Mouse (Mus musculus) T-helper 2 cell (primary cell): ENCODE data around the gene Gm4952.
"Not testable (repeated sequence)": the region's sequence is repeated elsewhere in the genome, so short reads cannot be mapped to it uniquely, and the experiment has no call there.

ENCODE experiments used
- in situ Hi-C: fragments of 300-600 bp; cut with MboI, MseI; formaldehyde crosslinking; loops from one replicate; pipeline ENCODE4 v1.15.1; 2025; ENCODE audit warnings: high pct_unique_total_duplicates

The Gm4952 gene

GRCm38 (mm10) chr19:12598674-12599073 lies 1.1 kb upstream of the Gm4952 start:
- in situ Hi-C loops, result no loop called here

GRCm38 (mm10) chr19:12600684-12601480 lies 1.1 kb downstream of the Gm4952 start:
- in situ Hi-C loops, result no loop called here

- in situ Hi-C loops, result no loop called here
These were observed 8.6 kb downstream of the Gm4952 start for GRCm38 (mm10) chr19:12608336-12608735.

- in situ Hi-C loops, result no loop called here
These were observed 13.9 kb downstream of the Gm4952 start for GRCm38 (mm10) chr19:12613646-12614045.

GRCm38 (mm10) chr19:12633176-12633575 lies 33.4 kb downstream of the Gm4952 start, which contains the start of gene Glyat:
TSS of gene Glyat (plus strand) at chr19:12633308.
- in situ Hi-C loops, result no loop called here

- in situ Hi-C loops, result no loop called here
These were observed 34.5 kb downstream of the Gm4952 start for GRCm38 (mm10) chr19:12634259-12634658.

GRCm38 (mm10) chr19:12634963-12635362 lies 35.2 kb downstream of the Gm4952 start:
- in situ Hi-C loops, result no loop called here

- in situ Hi-C loops, result no loop called here
These were observed 37.1 kb downstream of the Gm4952 start for GRCm38 (mm10) chr19:12636863-12637262.

GRCm38 (mm10) chr19:12638049-12638448 lies 38.3 kb downstream of the Gm4952 start:
- in situ Hi-C loops, result no loop called here

GRCm38 (mm10) chr19:12649511-12649910 lies 49.7 kb downstream of the Gm4952 start:
- in situ Hi-C loops, result no loop called here

- in situ Hi-C loops, result no loop called here
These were observed 66.4 kb downstream of the Gm4952 start for GRCm38 (mm10) chr19:12666156-12666555.

- in situ Hi-C loops, result not testable (repeated sequence)
These were observed 68.8 kb downstream of the Gm4952 start for GRCm38 (mm10) chr19:12668601-12669000.

- in situ Hi-C loops, result no loop called here
These were observed 70.4 kb downstream of the Gm4952 start, which contains the start of gene Olfr1442 for GRCm38 (mm10) chr19:12670139-12670538. TSS of gene Olfr1442 (plus strand) at chr19:12670439.

- in situ Hi-C loops, result no loop called here
These were observed 71.3 kb downstream of the Gm4952 start for GRCm38 (mm10) chr19:12671051-12671450.

GRCm38 (mm10) chr19:12677812-12678211 lies 78.0 kb downstream of the Gm4952 start, which contains the start of gene Olfr1443:
TSS of gene Olfr1443 (plus strand) at chr19:12678112.
- in situ Hi-C loops, result no loop called here
